In genomic region chr4:121213936-121214792, GRCm38 (mm10) we compare ENCODE assay signal across 8 mouse cellular contexts. TPM values are rescaled to one million over a fixed set of nuclear protein-coding genes. Genes with fewer than 3 reads are reported as not detected.
DNase-seq lines count a peak whose midpoint lies in the region; ATAC-seq and TF ChIP-seq lines count a peak whose summit lies in the region.

No protein-coding gene starts in this region.

- no peak for TF ChIP-seq POLR2A in liver, adult 2 months (IDR thresholded peaks at IDR 0.05; ENCODE audit: extremely low read depth, insufficient read depth, low read length)
- TF ChIP-seq POLR2A in testis, adult 2 months (IDR thresholded peaks at IDR 0.05; ENCODE audit: control insufficient read depth, low read depth, low read length), result no peak

- DNase-seq in A20 (ENCODE audit: low read depth, low spot score) (peak; percentile 66), R1 (ENCODE audit: low read depth, low spot score) (peak; percentile 73)
- peak; percentile 63 for DNase-seq in embryo, embryonic 10.5 days (ENCODE audit: low spot score)
- DNase-seq in gastrocnemius, postnatal 10 days, result peak; percentile 50
- DNase-seq in liver, adult 2 months (ENCODE audit: extremely low read depth, low read depth, low spot score), result peak; percentile 57

- peak overlapping the region; percentile 74 for H3K4me2 ChIP-seq in kidney, embryonic 14.5 days (replicated peaks; ENCODE audit: low read depth, low read length)
- H3K4me2 ChIP-seq in midbrain, embryonic 16.5 days (ENCODE audit: low read length), result peak overlapping the region; percentile 74

- peak overlapping the region; percentile 88 for H3K27ac ChIP-seq in kidney, embryonic 14.5 days (ENCODE audit: low read depth, low read length)
- H3K27ac ChIP-seq in liver, adult 2 months (replicated peaks; ENCODE audit: insufficient read depth, low read depth, low read length), result peak overlapping the region; percentile 82
- H3K27ac ChIP-seq in midbrain, embryonic 16.5 days (ENCODE audit: low read length), result peak overlapping the region; percentile 94
- peak overlapping the region; percentile 90 for H3K27ac ChIP-seq in testis, adult 2 months (ENCODE audit: control insufficient read depth, insufficient read depth, low read depth, low read length)

- peak overlapping the region; percentile 97 for H3K9ac ChIP-seq in kidney, embryonic 14.5 days (ENCODE audit: low read depth, low read length)
- H3K9ac ChIP-seq in liver, adult 2 months (ENCODE audit: low read depth, low read length), result peak overlapping the region; percentile 91
- H3K9ac ChIP-seq in midbrain, embryonic 16.5 days (ENCODE audit: low read depth, low read length), result peak overlapping the region; percentile 96

- peaks cover 10% of the 10 kb centered on the region for H3K4me1 ChIP-seq in kidney, embryonic 14.5 days (ENCODE audit: control insufficient read depth, insufficient read depth, low read length)
- peaks cover 8% of the 10 kb centered on the region for H3K4me1 ChIP-seq in liver, adult 2 months (ENCODE audit: control insufficient read depth, insufficient read depth, low read length)
- peaks cover 22% of the 10 kb centered on the region for H3K4me1 ChIP-seq in midbrain, embryonic 16.5 days (ENCODE audit: control insufficient read depth, insufficient read depth, low read length)
- H3K4me1 ChIP-seq in testis, adult 2 months (ENCODE audit: control insufficient read depth, insufficient read depth, low read length), result peaks cover 2% of the 10 kb centered on the region

- 1% methylated on average over 23 of the region's 36 CpGs for WGBS in kidney, embryonic 14.5 days
- WGBS in liver, adult 2 months, result under 1% methylated on average over 32 of the region's 36 CpGs
- WGBS in midbrain, embryonic 16.5 days, result 2% methylated on average over 35 of the region's 36 CpGs

- no peaks in the 10 kb centered on the region for H3K9me3 ChIP-seq in kidney, embryonic 14.5 days (ENCODE audit: control insufficient read depth, low read length)
- H3K9me3 ChIP-seq in midbrain, embryonic 16.5 days (replicated peaks; ENCODE audit: control insufficient read depth, low read length, poor library complexity, severe bottlenecking), result no peaks in the 10 kb centered on the region

- peak overlapping the region; percentile 84 for H3K4me3 ChIP-seq in kidney, embryonic 14.5 days (ENCODE audit: low read length)
- H3K4me3 ChIP-seq in liver, adult 2 months (ENCODE audit: insufficient read depth, low read depth, low read length), result peak overlapping the region; percentile 91
- H3K4me3 ChIP-seq in midbrain, embryonic 16.5 days (ENCODE audit: low read depth, low read length), result peak overlapping the region; percentile 97
- peak overlapping the region; percentile 97 for H3K4me3 ChIP-seq in testis, adult 2 months (ENCODE audit: control insufficient read depth, low read depth, low read length)

- H3K36me3 ChIP-seq in kidney, embryonic 14.5 days (ENCODE audit: control insufficient read depth, insufficient read depth, low read length), result no peaks in the 10 kb centered on the region
- H3K36me3 ChIP-seq in liver, adult 2 months (ENCODE audit: control insufficient read depth, insufficient read depth, low read length), result no peaks in the 10 kb centered on the region
- no peaks in the 10 kb centered on the region for H3K36me3 ChIP-seq in midbrain, embryonic 16.5 days (ENCODE audit: control insufficient read depth, insufficient read depth, low read length)
- H3K36me3 ChIP-seq in testis, adult 2 months (ENCODE audit: control insufficient read depth, insufficient read depth, low read length), result no peaks in the 10 kb centered on the region

- peak; percentile 5; the same call in 1 of the 2 replicates for TF ChIP-seq CTCF in liver, adult 2 months (IDR thresholded peaks at IDR 0.05; ENCODE audit: low read depth, low read length)
- no peak for TF ChIP-seq CTCF in testis, adult 2 months (IDR thresholded peaks at IDR 0.05; ENCODE audit: control insufficient read depth, insufficient read depth, insufficient replicate concordance, low read depth, low read length)

- H3K27me3 ChIP-seq in kidney, embryonic 14.5 days (ENCODE audit: control insufficient read depth, insufficient read depth, low read length), result no peaks in the 10 kb centered on the region
- H3K27me3 ChIP-seq in liver, adult 2 months (ENCODE audit: control insufficient read depth, insufficient read depth, low read length), result no peaks in the 10 kb centered on the region
- peaks cover 3% of the 10 kb centered on the region for H3K27me3 ChIP-seq in midbrain, embryonic 16.5 days (ENCODE audit: control insufficient read depth, insufficient read depth, low read depth, low read length)
- H3K27me3 ChIP-seq in testis, adult 2 months (ENCODE audit: control insufficient read depth, insufficient read depth, low read length), result no peaks in the 10 kb centered on the region

- peak; percentile 90 for ATAC-seq in kidney, embryonic 14.5 days (ENCODE audit: low FRiP score, low TSS enrichment)
- ATAC-seq in midbrain, embryonic 16.5 days, result peak; percentile 85

- H3K79me2 ChIP-seq in liver, adult 2 months (ENCODE audit: control insufficient read depth, insufficient read depth, low read length), result peaks cover 27% of the 10 kb centered on the region; the same call in 1 of the 2 replicates

RNA-seq across cellular contexts. Expression of gene Rlf, which starts 0.7 kb away (rescaled TPM):
- 10 to 100 TPM; 13.6 to 17.1 TPM for total RNA-seq in gastrocnemius, postnatal 10 days (2021)
- polyA plus RNA-seq in kidney, embryonic 14.5 days (2014; fragmentation: Nextera tagmentation; extraction: Ambion mirVana), result 15.4 and 26.2 TPM in 2 replicates
- total RNA-seq in liver, adult 2 months (2014; rRNA removed), result 9.5 and 10.5 TPM in 2 replicates
- 1.3 and 1.5 TPM in 2 replicates for polyA plus RNA-seq in liver, adult 2 months (2012; rRNA removed)
- 29.3 and 33.4 TPM in 2 replicates for polyA plus RNA-seq in midbrain, embryonic 16.5 days (2015; fragmentation: Nextera tagmentation; extraction: Ambion mirVana)
- polyA plus RNA-seq in testis, adult 2 months (2012; rRNA removed), result 3.9 and 4.7 TPM in 2 replicates

Comparison
In these comparisons a context has a peak if more than half of its experiments do, and no peak if none do; other contexts are left out.
1. Peak in every context shown above with its lines: DNase-seq, ATAC-seq, H3K4me3 ChIP-seq and H3K27ac ChIP-seq.